In the genomic region with DNA sequence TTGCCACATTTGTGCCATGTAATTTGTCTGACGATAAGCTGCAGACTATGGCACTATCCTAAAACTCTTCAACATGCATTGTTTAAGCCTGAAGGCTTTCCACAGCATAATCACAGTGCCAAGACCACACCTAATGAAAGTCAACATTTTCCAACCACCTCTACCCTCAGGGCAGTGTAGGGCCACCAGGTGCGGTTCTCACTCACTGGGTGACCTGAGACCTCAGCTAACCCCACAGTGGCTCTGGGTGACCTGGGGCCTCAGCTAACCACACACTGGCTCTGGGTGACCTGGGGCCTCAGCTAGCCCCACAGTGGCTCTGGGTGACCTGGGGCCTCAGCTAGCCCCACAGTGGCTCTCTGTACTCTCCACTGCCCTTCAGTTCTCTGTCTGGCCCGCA, we compare ENCODE assay signal across 26 mouse cellular contexts. TPM values are rescaled to one million over a fixed set of nuclear protein-coding genes. Genes with fewer than 3 reads are reported as not detected.
DNase-seq lines count a peak whose midpoint lies in the region; ATAC-seq and TF ChIP-seq lines count a peak whose summit lies in the region.
"Had no signal": no experiment of that assay in that cellular context is flagged by ENCODE, and none has a peak within 500 bp of the region (broad histone marks: within the 10 kb centered on the region; RNA-seq: fewer than 3 reads in every experiment).

No protein-coding gene starts in this region.

- no peaks in the 10 kb centered on the region for H3K9me3 ChIP-seq in lung, postnatal 0 days (ENCODE audit: low read length)
- H3K9me3 ChIP-seq in liver, embryonic 16.5 days (replicated peaks; ENCODE audit: control insufficient read depth, low read length), result no peaks in the 10 kb centered on the region
- H3K9me3 ChIP-seq: embryonic facial prominence, embryonic 10.5 days; forebrain, embryonic 15.5 days; G1E; heart, embryonic 12.5 days; hindbrain, embryonic 13.5 days; limb, embryonic 13.5 days; midbrain, embryonic 10.5 days; neural tube, embryonic 15.5 days had no signal

- H3K9ac ChIP-seq in lung, postnatal 0 days (replicated peaks; ENCODE audit: low read depth), result no peak overlapping the region
- H3K9ac ChIP-seq in liver, embryonic 16.5 days (ENCODE audit: low read depth, low read length), result no peak overlapping the region
- H3K9ac ChIP-seq: forebrain, embryonic 15.5 days; heart, embryonic 12.5 days; hindbrain, embryonic 13.5 days; limb, embryonic 13.5 days; lung, embryonic 14.5 days; neural tube, embryonic 15.5 days had no signal

- H3K4me2 ChIP-seq in lung, postnatal 0 days (replicated peaks; ENCODE audit: low read depth, low read length), result no peak overlapping the region
- H3K4me2 ChIP-seq in liver, embryonic 16.5 days (ENCODE audit: low read depth, low read length), result no peak overlapping the region
- H3K4me2 ChIP-seq: forebrain, embryonic 15.5 days; heart, embryonic 12.5 days; hindbrain, embryonic 13.5 days; limb, embryonic 13.5 days; lung, embryonic 14.5 days; neural tube, embryonic 15.5 days had no signal

- no peak overlapping the region for H3K27ac ChIP-seq in lung, postnatal 0 days (ENCODE audit: low read length)
- no peak overlapping the region for H3K27ac ChIP-seq in liver, embryonic 16.5 days (ENCODE audit: low read length)
- H3K27ac ChIP-seq: embryonic facial prominence, embryonic 10.5 days; forebrain, embryonic 15.5 days; hindbrain, embryonic 13.5 days; kidney, postnatal 0 days; layer of hippocampus, adult 2 months; limb, embryonic 13.5 days; macrophage; midbrain, embryonic 10.5 days; neural tube, embryonic 15.5 days had no signal

- no peaks in the 10 kb centered on the region for H3K27me3 ChIP-seq in lung, postnatal 0 days (replicated peaks; ENCODE audit: insufficient read depth, low read length)
- no peaks in the 10 kb centered on the region for H3K27me3 ChIP-seq in liver, embryonic 16.5 days (ENCODE audit: control insufficient read depth, insufficient read depth, low read depth, low read length)
- H3K27me3 ChIP-seq: forebrain, embryonic 15.5 days; hindbrain, embryonic 13.5 days; limb, embryonic 13.5 days; neural tube, embryonic 15.5 days; Patski had no signal

- H3K4me3 ChIP-seq in lung, postnatal 0 days (ENCODE audit: low read depth, low read length), result no peak overlapping the region
- H3K4me3 ChIP-seq in liver, embryonic 16.5 days (ENCODE audit: low read depth, low read length), result no peak overlapping the region
- H3K4me3 ChIP-seq: embryonic facial prominence, embryonic 10.5 days; forebrain, embryonic 15.5 days; heart, embryonic 12.5 days; hindbrain, embryonic 13.5 days; layer of hippocampus, adult 2 months; limb, embryonic 13.5 days; midbrain, embryonic 10.5 days; neural tube, embryonic 15.5 days had no signal

- peak; percentile 34 for DNase-seq in kidney, adult 11 months
- DNase-seq in kidney, adult 18-20 months, result no peak
- no peak for DNase-seq in lung, postnatal 0 days (ENCODE audit: low spot score)
- no peak for DNase-seq in lung, postnatal 25 days (ENCODE audit: low spot score)
- DNase-seq in right cerebral cortex, postnatal 25 days, result no peak
- DNase-seq in layer of hippocampus, postnatal 36 days, result no peak
- DNase-seq: adrenal gland, postnatal 36 days; cerebellum, adult 11 months; cerebellum, postnatal 10 days; gastrocnemius, postnatal 10 days; heart, adult 11 months; heart, postnatal 10 days; lung, embryonic 14.5 days had no signal

- 71% methylated on average over 3 of the region's 3 CpGs for WGBS in lung, postnatal 0 days
- 63% methylated on average over 3 of the region's 3 CpGs for WGBS in liver, embryonic 16.5 days (ENCODE audit: insufficient replicate concordance)

- peak; percentile 38; the same call in 1 of the 2 replicates for ATAC-seq in lung, postnatal 0 days
- ATAC-seq in liver, embryonic 16.5 days (ENCODE audit: low read depth), result 0 out of 2 replicates have a peak, but pooled peaks have one; percentile 32
- ATAC-seq: forebrain, embryonic 15.5 days; Patski had no signal

- no peaks in the 10 kb centered on the region for H3K36me3 ChIP-seq in lung, postnatal 0 days (ENCODE audit: insufficient read depth, low read length)
- H3K36me3 ChIP-seq in liver, embryonic 16.5 days (ENCODE audit: control insufficient read depth, insufficient read depth), result no peaks in the 10 kb centered on the region
- H3K36me3 ChIP-seq: embryonic facial prominence, embryonic 10.5 days; forebrain, embryonic 15.5 days; G1E; heart, embryonic 12.5 days; hindbrain, embryonic 13.5 days; limb, embryonic 13.5 days; midbrain, embryonic 10.5 days; neural tube, embryonic 15.5 days had no signal

- no peak for TF ChIP-seq CTCF in lung, postnatal 0 days (IDR thresholded peaks at IDR 0.05)

- no peak for TF ChIP-seq EP300 in lung, postnatal 0 days (IDR thresholded peaks at IDR 0.05)

- no peaks in the 10 kb centered on the region for H3K4me1 ChIP-seq in lung, postnatal 0 days (ENCODE audit: insufficient read depth, low read depth, low read length)
- no peaks in the 10 kb centered on the region for H3K4me1 ChIP-seq in liver, embryonic 16.5 days (ENCODE audit: control insufficient read depth, low read depth, low read length)
- H3K4me1 ChIP-seq: forebrain, embryonic 15.5 days; heart, embryonic 12.5 days had no signal

RNA-seq across cellular contexts. Expression of a gene that starts 30.6 kb away (rescaled TPM):
- 27.6 and 38.3 TPM in 2 replicates for polyA plus RNA-seq in lung, postnatal 0 days (2015; fragmentation: Nextera tagmentation; extraction: Ambion mirVana)
- polyA plus RNA-seq in liver, embryonic 16.5 days (2015; fragmentation: Nextera tagmentation; extraction: Ambion mirVana), result 6.0 and 7.2 TPM in 2 replicates
- 1 to 10 TPM; 8.0 to 9.1 TPM for total RNA-seq in layer of hippocampus, postnatal 36 days (2021)
- polyA plus RNA-seq: G1E had no signal

RNA-seq across cellular contexts. Expression of a gene that starts 50.3 kb away (rescaled TPM):
- 38.3 and 43.9 TPM in 2 replicates for polyA plus RNA-seq in lung, postnatal 0 days (2015; fragmentation: Nextera tagmentation; extraction: Ambion mirVana)
- polyA plus RNA-seq in liver, embryonic 16.5 days (2015; fragmentation: Nextera tagmentation; extraction: Ambion mirVana), result 26.1 and 27.5 TPM in 2 replicates
- 10 to 100 TPM; 28.1 to 29.9 TPM for total RNA-seq in layer of hippocampus, postnatal 36 days (2021)
